Mouse (Mus musculus): Measurements from ENCODE around the gene Psmb4. TPM values are rescaled to one million over a fixed set of nuclear protein-coding genes. Genes with fewer than 3 reads are reported as not detected.
"Not testable (repeated sequence)": the region's sequence is repeated elsewhere in the genome, so short reads cannot be mapped to it uniquely, and the experiment has no call there.

Psmb4 gene
- total and polyA plus RNA-seq, 3 experiments = 481 to 798 (median 554) TPM

- no peaks in the 10 kb centered on the region for H3K79me2 ChIP-seq (replicated peaks; ENCODE audit: control insufficient read depth, extremely low read depth, insufficient read depth, poor library complexity, severe bottlenecking)
- H3K4me3 ChIP-seq (replicated peaks in 1 of 3; ENCODE audit: low read depth in 2 of 3, low read length in 2 of 3, poor library complexity in 1 of 3) = no peak overlapping the region
- H3K36me3 ChIP-seq (replicated peaks in 1 of 2; ENCODE audit: control insufficient read depth in 1 of 2, insufficient read depth in 1 of 2, low read length in 1 of 2) = no peaks in the 10 kb centered on the region
- no peak overlapping the region for H3K4me2 ChIP-seq (ENCODE audit: insufficient read depth, low read depth, poor library complexity, severe bottlenecking)
- dilution Hi-C loops (cut with MboI; ENCODE audit: extremely low pct_ligation_motif_present, extremely low pct_unique_long_range_greater_than_20kb, low sequenced_read_pairs) = no loop called here
- no peak for TF ChIP-seq MAFK (IDR thresholded peaks at IDR 0.05; ENCODE audit: insufficient replicate concordance, low read length)
- TF ChIP-seq SIN3A (IDR thresholded peaks at IDR 0.05; ENCODE audit: low read length) = no peak
- H3K9ac ChIP-seq (ENCODE audit: insufficient read depth, low read depth) = no peak overlapping the region
- in situ Hi-C loops (cut with MboI; ENCODE audit: low pct_ligation_motif_present, low pct_unique_long_range_greater_than_20kb, low sequenced_read_pairs) = no loop called here
- DNase-seq (ENCODE audit: extremely low read depth) = no peak
- H3K4me1 ChIP-seq (ENCODE audit: control insufficient read depth in 1 of 2, insufficient read depth in 2 of 2) = peaks cover 4 to 6% of the 10 kb centered on the region in 2 experiments
- no peaks in the 10 kb centered on the region for H3K9me3 ChIP-seq (replicated peaks; ENCODE audit: low read length)
- H3K27me3 ChIP-seq (replicated peaks) = no peaks in the 10 kb centered on the region
- no peak overlapping the region for H3K27ac ChIP-seq (ENCODE audit: insufficient read depth, low read depth)
Observed at GRCm38 (mm10) chr3:94911050-94911693, 24.4 kb upstream of the Psmb4 start.

DNA sequence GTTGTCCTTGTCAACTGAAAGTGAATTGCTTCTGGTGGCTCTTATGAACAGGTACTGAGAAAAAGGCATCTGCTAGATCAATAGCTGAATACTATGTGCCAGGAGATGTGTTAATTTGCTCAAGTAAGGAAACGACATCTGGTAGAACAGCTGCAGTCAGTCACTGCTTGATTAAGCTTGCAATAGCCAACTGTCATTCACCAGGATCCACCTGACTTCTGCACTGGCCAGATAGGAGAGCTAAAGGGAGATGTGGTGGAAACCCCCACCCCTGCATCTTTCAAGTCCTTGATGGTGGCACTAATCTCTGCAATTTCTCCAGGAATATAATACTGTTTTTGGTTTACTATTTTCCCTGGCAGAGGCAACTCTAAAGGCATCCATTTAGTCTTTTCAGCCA lies 19.7 kb upstream of the Psmb4 start:
- no peaks in the 10 kb centered on the region for H3K79me2 ChIP-seq (replicated peaks; ENCODE audit: control insufficient read depth, extremely low read depth, insufficient read depth, poor library complexity, severe bottlenecking)
- no peak overlapping the region for H3K4me2 ChIP-seq (ENCODE audit: insufficient read depth, low read depth, poor library complexity, severe bottlenecking)
- H3K27me3 ChIP-seq (replicated peaks) = no peaks in the 10 kb centered on the region
- no peak for DNase-seq (ENCODE audit: extremely low read depth)
- TF ChIP-seq TBP (conservative IDR thresholded peaks at IDR 0.05; ENCODE audit: low read depth, low read length) (no peak), CHD1 (IDR thresholded peaks at IDR 0.05; ENCODE audit: low read depth, low read length) (no peak), ZKSCAN1 (IDR thresholded peaks at IDR 0.05; ENCODE audit: borderline replicate concordance, low read depth, low read length) (no peak), USF1 (IDR thresholded peaks at IDR 0.05; ENCODE audit: low read depth, low read length) (no peak), ELF1 (IDR thresholded peaks at IDR 0.05; ENCODE audit: low read depth, low read length) (no peak), MYC (IDR thresholded peaks at IDR 0.05; ENCODE audit: low read depth, low read length) (no peak)
- in situ Hi-C loops (cut with MboI; ENCODE audit: low pct_ligation_motif_present, low pct_unique_long_range_greater_than_20kb, low sequenced_read_pairs) = no loop called here
- H3K9ac ChIP-seq (ENCODE audit: insufficient read depth, low read depth) = no peak overlapping the region
- 0 out of 4 replicates have a peak, but pooled peaks cover 0 to 4% of the 10 kb centered on the region in 2 experiments for H3K4me1 ChIP-seq (ENCODE audit: control insufficient read depth in 1 of 2, insufficient read depth in 2 of 2)
- H3K4me3 ChIP-seq (replicated peaks in 1 of 3; ENCODE audit: low read depth in 2 of 3, low read length in 2 of 3, poor library complexity in 1 of 3) = no peak overlapping the region
- H3K36me3 ChIP-seq (replicated peaks in 1 of 2; ENCODE audit: control insufficient read depth in 1 of 2, insufficient read depth in 1 of 2, low read length in 1 of 2) = no peaks in the 10 kb centered on the region
- H3K27ac ChIP-seq (ENCODE audit: insufficient read depth, low read depth) = no peak overlapping the region
- H3K9me3 ChIP-seq (replicated peaks; ENCODE audit: low read length) = no peaks in the 10 kb centered on the region
- dilution Hi-C loops (cut with MboI; ENCODE audit: extremely low pct_ligation_motif_present, extremely low pct_unique_long_range_greater_than_20kb, low sequenced_read_pairs) = no loop called here

GRCm38 (mm10) chr3:94904759-94905158 lies 18.0 kb upstream of the Psmb4 start:
- H3K4me3 ChIP-seq (replicated peaks in 1 of 3; ENCODE audit: low read depth in 2 of 3, low read length in 2 of 3, poor library complexity in 1 of 3); H3K27ac ChIP-seq (ENCODE audit: insufficient read depth, low read depth); H3K4me2 ChIP-seq (ENCODE audit: insufficient read depth, low read depth, poor library complexity, severe bottlenecking); H3K27me3 ChIP-seq (replicated peaks); DNase-seq (ENCODE audit: extremely low read depth); H3K9ac ChIP-seq (ENCODE audit: insufficient read depth, low read depth); H3K4me1 ChIP-seq (ENCODE audit: control insufficient read depth in 1 of 2, insufficient read depth in 2 of 2); H3K79me2 ChIP-seq (replicated peaks; ENCODE audit: control insufficient read depth, extremely low read depth, insufficient read depth, poor library complexity, severe bottlenecking); H3K36me3 ChIP-seq (replicated peaks in 1 of 2; ENCODE audit: control insufficient read depth in 1 of 2, insufficient read depth in 1 of 2, low read length in 1 of 2); H3K9me3 ChIP-seq (replicated peaks; ENCODE audit: low read length); dilution Hi-C loops (cut with MboI; ENCODE audit: extremely low pct_ligation_motif_present, extremely low pct_unique_long_range_greater_than_20kb, low sequenced_read_pairs): not testable (repeated sequence)
- in situ Hi-C loops (cut with MboI; ENCODE audit: low pct_ligation_motif_present, low pct_unique_long_range_greater_than_20kb, low sequenced_read_pairs) = loop anchor here (5.0 kb wide), 1 partner anchor 78 kb away; no protein-coding TSS in a partner anchor
- peak in 1 of 2 experiments; percentile 55; a peak in 2 of 4 replicates for TF ChIP-seq CTCF (conservative IDR thresholded peaks at IDR 0.05 in 1 of 2, IDR thresholded peaks at IDR 0.05 in 1 of 2; ENCODE audit: low read depth in 2 of 2, low read length in 2 of 2)

All from CH12.LX (cell line).